Mouse (Mus musculus) adrenal gland, postnatal 14 days (tissue): ENCODE results near the gene Abcc9. TPM values are rescaled to one million over a fixed set of nuclear protein-coding genes. Genes with fewer than 3 reads are reported as not detected.

ENCODE experiments used
- DNase-seq: peaks from one replicate; pipeline ENCODE4 v3.0.0; 2021; ENCODE audit warnings: mixed read lengths
- total RNA-seq: library from RNA; stranded (reverse); gene quantifications from 2 replicates; pipeline ENCODE4 v1.2.3, GENCODE M21; 2021

The Abcc9 gene
- total RNA-seq, 1 experiment from 2014 or later: 32.9 TPM

DNA sequence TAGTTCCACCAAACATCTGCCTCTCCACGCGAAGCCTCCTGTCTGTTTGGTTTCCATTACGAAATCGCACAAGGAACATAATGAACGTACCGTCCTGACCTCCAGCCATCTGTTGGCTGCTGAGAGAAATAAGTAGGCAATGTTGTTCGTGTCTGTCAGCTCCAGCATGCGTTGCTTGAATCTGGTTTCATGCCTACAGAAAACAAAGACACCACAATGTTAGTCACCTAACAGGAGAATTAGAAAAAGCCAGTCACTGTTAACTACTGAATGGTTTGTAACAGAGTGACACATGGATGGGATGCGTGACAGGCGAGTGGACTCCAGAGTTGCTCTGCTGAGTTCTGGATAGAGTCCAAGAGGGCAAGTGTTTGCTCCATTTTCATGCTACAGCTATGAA is 87.8 kb downstream of the Abcc9 start:
- DNase-seq: no peak

DNA sequence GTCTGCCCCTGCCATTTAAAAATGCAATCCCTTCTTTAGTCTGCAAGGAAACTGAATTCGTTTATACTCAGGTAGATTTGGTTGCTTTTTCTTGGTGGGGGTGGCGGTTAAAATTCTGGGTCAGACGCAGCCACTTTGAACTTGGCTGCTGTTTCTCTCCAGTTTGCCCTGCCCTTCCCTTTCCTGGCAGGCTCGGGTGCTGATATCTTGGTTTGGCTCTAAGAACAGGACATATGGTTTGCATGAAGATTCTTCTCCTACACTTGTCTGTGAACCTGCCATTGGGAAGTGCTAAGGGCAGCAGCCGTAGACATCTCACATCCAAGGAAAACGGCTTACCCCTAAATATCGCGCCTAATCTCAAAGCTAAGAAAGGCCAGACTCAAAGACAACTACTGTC is 89.7 kb downstream of the Abcc9 start:
- no peak for DNase-seq

DNA sequence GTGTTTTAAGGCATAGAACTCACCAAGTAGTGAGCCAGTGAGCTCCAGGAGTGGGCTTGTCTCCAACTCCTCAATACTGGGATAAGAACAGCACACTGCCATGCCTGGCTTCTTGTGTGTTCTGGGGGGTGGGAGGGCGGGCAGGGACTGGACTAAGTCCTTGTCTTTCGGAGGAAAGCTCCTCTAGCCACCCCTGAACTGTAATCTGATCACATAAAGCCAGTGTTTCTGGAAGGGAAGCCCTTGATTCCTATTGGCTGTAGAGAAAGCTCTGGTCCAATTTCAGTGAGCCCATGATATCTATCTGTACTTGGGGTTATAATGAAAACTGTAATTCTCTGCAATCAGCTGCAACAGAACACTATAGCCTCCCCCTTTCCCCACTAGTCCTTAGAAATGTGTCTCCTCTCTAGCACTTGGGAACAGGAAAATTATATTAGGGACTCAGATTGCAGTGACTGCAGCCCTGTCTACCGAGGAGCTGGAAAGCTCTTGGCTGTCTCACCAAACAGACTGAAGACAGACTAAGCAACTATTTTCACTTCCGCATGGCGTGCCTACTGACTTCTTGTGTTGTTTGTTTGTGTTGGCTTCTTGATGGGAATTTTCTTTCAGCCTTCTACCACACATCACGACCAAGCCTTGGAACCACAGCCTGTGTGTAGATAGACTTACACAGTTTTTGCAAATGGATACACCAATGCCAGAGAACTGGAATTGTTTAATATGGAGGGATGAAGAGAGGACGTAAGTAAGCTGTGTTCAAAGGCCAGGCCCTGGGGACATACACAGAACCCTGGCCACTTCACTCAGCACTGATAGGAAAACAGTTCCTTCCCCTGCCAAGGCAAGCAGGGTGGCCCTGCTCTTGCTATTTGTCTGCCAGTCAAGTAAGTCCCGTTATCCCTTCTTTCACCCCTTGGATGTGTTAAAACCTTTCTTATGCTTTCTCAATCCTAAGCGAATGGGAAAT is 92.4 kb downstream of the Abcc9 start:
- DNase-seq: peak; percentile 9

DNA sequence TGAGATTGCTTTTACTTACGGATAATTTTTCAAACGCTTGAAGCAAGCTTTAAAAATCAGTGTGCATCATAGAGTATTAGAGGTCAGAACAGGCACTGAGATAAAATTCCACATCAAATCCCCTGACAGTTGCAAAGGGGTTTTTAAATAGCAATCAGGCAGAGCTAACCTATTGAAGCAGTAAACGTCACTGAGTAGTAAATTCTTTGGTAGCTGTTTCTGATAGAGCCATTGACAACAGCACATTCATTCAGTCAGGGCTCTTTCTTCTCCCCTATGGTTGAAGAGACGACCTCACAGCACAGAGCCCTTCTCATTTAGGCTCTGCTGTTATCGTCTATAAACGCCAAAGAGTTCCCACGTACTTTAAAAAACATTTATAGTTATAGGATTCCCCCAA is 95.0 kb downstream of the Abcc9 start:
- DNase-seq: no peak

DNA sequence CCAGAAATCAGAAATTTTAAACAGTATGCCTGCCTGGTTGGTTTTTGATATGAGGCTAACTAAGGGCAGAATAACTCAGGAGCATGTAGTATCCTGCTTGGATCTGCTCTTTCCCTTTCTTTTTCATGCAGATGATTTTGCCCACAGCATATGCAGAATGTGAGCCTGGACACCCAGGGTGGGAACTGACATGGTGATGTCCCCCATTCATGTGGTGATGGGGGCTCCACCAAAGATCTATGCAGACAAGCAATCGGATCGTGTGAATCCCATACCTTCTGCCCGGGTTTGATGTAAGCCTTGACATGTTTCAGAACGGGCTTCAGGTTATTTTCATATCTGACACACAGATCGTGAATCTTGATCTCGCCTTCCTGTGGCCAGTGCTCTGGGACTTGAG is 99.3 kb downstream of the Abcc9 start:
- DNase-seq: no peak

DNA sequence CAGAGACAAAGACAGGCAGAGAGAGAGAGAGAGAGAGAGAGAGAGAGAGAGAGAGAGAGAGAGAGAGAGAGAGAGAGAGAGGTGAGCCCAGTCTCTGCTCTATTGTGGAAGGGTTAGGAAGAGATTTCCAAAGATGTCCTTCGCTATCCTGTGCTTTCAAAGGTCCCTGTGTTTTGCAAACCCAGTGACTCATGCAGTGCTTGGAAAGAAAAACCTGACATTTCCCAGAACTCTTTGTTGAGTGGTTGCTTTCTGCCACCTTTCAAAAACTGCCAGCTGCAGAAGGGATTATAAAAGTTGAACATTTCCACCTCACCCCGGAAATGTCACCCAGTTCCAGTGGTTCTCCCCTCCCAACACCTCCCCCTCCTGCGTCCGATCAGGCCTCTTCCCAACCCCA is 123.3 kb downstream of the Abcc9 start:
- DNase-seq: peak; percentile 41

DNA sequence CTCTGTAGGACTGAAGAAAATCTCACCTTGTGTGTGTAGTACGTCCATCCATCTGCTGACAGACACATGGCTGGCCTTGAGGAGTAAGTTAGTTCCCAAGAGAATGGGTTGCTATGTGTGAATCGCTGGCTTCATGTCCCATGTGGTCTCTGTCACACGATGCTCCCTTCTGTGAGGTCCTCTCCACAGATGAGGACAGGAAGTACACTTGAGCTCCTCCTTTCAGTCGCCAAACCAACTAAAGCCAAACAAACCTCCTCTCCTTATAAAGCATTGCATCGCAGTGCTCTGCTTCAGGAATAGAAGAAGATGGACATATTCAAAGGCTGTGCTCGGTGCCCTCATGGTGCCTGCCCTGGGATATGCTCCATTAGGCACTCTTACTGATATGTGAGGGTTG is 124.3 kb downstream of the Abcc9 start:
- DNase-seq: no peak

DNA sequence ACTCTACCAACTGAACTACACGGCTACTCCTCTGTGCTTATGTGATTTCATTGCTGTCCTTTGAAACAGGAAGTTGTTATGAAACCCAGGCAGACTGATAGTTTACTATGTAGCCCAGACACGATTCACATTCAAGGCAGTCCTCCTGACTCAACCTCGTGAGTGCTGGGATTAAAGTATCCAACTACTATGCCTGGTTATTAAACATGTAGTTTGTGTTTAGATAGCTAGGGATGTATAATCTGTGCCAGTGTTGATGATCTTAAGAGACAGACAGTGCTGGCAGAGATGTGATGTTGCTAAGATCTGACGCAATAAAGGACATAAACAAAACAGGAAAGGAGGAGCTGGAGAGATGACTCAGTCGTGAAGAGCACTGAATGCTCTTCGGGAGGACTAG is 129.2 kb downstream of the Abcc9 start:
- no peak for DNase-seq

DNA sequence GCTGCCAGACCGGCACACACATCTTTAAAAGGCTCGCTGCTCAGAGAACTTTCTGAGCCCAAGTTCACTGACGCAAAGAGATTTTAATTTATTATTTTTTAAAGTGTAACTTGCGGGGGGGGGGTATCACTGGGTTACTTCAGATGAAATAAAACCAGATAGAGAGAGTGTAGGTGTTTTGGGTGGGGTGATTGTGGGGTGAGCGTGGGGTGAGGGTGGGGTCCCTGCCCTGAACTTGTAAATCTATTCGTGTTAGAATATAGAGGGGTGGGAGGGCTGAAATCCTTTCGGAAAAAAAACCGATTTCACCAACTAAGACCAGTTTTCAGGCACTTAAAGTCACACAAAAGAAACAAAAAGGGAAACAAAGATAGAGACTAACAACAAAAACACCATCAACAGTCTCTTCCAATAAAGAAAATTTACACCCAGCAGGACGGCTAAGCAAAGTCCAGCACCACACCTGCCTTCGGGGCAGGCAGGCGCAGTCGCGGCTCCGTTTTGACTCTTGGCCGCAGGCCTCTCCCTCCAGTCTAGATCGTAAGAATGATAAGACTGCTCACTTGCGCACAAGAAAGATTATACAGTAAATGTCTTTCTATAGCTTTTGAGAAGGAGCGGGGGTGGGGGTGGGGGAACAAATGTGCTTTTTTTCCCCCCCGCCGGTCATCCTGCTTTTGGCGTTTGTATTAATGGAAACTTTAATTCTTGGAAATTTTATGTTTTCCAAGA is 130.3 kb downstream of the Abcc9 start:
- peak; percentile 24 for DNase-seq

DNA sequence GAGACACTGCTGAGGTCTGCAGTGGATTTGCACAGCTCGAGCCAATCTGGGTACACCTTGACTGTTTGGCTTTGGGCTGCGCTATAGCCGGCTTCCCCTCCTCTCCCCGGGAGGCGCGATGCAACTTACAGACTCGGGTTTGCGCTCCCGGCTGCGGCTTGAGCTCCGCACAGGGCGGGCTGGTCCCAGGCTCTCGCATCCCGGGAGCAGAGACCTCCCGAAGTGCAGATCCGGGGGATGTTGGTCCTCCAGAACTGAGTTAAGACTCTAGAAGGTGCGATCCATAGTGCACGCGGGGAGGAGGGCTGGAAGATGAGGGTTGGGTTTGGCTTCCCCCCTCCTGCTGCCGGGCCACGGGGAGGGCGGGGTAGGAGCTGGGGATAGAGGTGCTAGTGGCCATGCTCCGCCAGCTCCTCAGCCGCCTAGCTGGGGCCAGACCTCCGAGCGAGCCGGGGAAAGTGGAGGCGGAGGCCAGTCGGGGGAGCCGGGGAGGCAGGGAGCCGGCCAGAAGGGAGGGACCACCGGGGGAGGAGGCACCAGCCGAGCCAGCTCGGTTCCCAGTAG is 131.0 kb downstream of the Abcc9 start, which contains the start of gene Kcnj8:
Kcnj8 (minus strand) TSS at position 560 of the 564 bp plus-strand sequence.
- DNase-seq: peak; percentile 88

DNA sequence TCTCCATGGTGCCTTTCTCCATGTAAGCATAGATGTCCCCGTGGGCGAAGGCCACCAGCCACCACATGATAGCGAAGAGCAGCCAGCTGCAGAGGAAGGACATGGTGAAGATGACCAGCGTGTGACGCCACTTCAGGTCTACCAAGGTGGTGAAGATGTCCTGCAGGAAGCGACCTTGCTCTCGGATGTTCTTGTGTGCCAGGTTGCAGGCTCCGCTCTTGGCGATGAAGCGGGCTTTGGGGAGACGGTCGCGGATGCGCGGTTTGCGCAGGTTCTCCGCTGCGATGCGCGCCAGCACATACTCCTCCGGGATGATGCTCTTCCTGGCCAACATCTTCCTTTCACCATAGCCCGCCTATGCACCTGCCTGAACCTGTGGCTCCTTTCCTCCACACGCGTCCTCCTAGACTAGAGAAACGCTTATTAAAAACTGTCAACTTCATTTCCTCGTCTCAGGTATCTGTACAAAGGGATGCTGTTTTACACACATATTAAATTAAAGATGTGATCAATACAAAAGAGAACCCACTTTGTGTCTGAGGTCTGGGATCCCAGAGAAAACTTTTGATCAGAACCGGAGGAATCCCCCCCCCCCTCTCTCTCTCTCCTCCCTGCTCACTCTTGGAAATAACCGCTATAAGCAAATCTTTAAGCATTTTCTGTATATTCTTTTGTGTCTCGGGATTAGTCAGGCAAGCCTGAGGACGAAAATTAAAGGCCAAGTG is 131.9 kb downstream of the Abcc9 start:
- DNase-seq: peak; percentile 14

DNA sequence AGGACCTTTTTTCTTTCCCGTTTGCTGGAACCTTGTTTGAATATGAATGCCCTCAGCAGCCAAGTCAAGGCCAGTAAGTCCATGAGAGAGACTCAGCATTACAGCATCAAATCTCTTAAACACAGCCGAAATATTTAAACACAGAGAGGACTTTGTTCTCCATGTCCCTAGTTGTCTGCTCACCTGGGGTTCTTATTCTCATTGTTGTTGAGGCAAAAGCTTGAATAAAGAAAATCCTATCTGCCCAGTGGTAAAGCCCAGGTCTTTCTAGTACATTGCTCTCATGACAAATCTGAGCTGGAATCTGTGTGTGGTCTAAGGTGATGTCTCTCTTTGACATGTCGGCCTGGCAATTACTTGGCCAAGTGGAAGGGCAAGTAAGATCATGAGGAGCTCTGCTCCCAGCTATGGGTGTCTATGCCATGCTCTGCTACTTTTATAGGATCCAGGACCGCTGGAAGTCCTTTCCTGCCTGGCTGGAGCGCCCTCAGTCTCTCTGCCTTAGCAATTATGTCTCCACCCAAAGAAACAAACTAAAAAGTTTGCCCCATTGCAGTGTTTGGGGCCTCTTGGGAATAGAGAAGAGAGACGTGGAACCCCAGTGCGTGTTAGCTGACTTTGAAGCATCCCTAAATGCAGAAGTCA is 133.3 kb downstream of the Abcc9 start:
- DNase-seq: no peak

DNA sequence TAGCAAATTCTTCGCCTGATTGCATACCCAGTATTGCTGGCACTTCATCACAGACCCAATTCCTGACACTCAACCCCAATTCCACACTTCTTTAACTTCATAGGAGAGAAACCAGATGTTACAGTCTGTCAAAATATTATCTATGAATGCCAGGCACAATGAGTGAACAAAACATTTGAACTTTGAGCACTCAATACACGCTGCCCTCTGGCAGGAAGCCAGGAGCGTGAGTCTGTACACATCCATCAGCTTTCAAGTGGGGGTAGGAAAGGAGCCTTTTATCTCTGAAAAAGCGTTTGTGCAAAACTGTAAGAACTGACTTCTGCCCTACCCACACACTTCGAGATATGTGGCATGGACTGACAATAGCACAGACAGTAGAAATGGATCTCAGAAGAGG is 134.7 kb downstream of the Abcc9 start:
- DNase-seq: peak; percentile 81

DNA sequence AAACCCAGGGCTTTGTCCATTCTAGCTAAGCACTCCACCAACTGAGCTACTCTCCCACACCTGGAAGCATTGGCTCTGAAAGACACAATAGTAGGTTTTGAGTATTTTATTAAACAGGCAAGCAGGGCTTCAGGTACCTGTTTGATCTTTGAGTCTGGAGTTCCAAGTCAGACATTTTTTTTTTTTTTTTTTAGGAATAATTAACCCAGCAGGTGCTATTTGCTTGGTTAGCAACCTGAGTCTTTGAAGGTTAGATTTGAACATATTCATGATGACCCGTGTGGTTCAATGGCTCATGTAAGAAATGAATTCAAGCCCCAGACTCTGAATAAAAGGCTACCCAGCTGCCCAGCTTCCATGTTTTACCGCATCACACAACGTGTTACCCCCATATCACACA is 137.4 kb downstream of the Abcc9 start:
- no peak for DNase-seq

DNA sequence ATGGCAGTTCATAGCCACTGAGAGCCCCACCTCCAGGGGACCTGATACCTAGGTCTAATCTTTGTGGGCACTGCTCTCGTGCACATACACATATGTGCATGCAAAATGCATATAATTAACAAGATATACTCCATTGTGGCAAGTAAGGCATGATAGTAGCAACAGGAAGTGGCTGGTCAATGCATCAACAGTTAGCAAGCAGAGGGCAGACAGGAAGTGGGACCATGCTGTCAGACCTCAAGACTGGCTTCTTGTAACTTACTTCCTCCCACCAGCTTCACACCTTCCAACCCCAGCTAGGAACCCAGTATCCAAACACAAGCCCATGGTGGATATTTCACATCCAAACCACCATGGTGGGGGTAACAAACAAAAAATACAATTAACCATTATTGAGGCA is 141.0 kb downstream of the Abcc9 start:
- DNase-seq: no peak

DNA sequence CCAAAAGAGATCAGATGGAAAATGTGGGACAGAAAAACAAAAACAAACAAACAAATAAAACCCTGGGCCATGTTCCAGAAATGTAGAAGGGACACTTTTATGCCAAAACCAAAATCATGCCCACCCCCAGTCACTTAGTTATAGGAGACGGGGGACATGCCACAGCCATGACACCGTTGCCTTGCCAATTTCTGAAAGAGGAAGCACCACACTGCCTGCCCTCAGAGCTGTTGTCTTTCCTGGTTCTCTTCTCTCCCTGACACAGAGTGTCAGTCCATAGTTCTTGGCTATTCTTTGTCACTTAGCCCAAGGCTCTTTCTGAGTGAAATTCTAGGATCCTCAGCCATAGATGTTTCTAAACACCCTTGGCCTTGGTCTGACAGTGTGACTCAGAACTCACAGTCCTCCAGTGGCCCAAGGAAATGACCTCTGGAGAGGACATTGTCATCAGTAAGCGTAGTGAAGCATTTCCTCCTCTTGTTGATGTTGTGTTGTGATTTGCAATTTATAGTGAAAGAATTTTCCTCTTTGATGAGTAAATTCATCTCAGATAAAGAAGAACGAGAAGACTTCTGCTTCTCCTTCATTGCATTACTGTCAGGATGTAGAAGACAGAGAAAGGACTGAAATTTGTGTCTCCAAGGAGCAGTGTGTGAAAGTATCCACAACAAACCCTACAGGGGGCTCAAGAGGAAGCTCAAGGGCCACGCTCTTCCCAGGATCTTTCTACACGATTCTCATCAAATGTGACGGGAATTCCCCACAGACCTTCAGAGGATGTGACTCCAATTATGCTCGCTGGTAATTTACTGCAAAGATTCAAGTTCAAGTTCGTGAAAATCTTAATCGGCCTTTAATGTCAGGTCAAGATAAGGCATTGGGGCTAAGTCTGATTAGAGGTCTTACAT is 143.1 kb downstream of the Abcc9 start:
- peak; percentile 44 for DNase-seq

DNA sequence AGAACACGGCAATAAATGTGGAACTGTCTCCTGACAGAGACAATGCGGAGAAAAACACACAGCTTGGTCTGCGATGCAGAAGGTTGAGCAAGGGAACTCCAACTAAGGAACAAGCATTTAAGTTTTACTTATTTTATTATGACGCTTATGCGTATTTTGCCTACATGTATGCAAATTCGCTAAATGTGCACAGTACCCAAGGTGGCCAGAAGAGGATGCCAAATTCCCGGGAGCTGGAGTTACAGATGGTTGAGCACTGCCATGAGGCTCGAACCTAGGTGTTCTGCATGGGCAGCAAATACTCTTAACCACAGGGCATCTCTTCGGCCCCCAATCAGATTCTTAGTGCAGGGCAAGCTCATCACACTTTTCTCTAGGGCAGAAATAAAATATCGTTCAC is 144.0 kb downstream of the Abcc9 start:
- DNase-seq: no peak

DNA sequence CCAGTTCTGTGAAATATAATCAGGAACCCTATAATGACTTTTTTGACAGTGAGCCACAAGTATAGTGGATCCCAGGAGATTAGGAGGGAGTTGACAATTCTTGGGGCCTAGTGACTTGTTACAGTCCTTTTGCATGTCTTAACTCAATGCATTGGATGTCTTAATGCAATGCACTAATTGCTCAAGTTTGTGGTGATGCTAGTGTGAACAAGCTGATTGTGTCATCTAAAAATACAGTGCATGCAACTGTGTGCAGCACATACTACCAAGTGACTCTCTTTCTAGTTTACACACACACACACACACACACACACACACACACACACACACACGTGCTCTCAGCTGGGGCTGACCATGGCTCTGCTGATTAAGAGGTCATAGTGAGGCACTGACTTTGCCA is 146.1 kb downstream of the Abcc9 start:
- no peak for DNase-seq

DNA sequence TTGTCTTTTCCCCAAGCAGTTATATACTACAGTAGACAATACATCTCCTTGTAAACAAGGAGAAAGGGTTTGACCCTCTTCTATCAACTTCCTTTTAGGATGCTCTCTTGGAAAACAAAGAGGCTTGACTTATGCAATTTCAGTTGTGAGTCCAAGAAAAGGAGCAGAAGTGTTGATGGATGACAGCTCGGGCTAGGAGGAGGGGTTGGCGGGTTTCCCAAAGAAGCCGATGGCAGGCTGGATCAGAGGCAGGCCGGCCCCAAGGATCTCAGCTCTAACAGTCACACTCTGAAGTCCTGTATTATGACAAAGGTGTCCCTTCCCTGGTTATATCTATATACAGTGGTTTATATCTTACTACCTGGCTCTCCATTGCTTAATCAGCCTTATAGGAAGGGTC is 150.6 kb downstream of the Abcc9 start:
- DNase-seq: peak; percentile 54

DNA sequence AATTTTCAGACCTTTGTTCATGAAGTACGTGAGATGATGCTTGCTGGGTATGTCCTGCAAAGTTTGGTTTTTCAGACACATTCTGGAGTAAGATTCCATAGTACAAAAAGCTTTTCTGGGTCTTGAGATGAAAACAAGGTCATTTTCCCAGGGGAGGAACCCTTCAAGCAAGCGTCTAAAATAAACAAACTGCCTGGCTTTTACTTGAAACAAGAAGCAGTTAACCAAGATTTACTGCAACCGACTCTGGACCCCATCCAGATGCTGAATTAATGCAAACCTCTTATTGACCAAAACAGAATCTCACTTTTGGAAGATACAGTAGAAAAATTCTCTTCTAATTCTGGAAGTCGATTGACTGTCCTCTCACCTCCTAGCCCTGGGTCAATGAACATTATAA is 151.2 kb downstream of the Abcc9 start:
- DNase-seq: no peak

DNA sequence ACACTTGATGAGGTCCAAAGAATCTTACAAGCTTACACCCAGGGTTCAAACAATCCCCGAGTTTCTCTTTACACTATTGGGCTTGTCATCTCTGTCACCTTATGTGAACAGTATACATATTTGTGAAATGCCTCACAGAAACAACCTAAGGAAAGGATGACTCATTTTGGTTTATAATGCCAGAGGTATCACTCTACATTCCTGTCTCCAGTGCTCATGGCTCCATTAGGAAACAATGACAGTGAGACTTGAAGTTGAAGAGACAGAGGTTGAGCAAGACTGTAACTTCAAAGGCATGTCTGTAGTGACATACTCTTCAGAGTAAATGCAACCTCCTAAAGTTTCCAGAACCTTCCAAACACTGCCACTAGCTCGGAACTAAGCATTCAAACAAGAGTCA is 153.7 kb downstream of the Abcc9 start:
- DNase-seq: no peak
